Mouse (Mus musculus) heart, embryonic 11.5 days (tissue): ENCODE data around the gene Gpc6. TPM values are rescaled to one million over a fixed set of nuclear protein-coding genes. Genes with fewer than 3 reads are reported as not detected.

ENCODE experiments used
- ATAC-seq: fragments of 200-750 bp; cut with Nextera tagmentation; replicated peaks from 2 replicates; pipeline ENCODE4 v1.8.0; 2017; ENCODE audit warnings: moderate library complexity; ENCODE audit not compliant: insufficient number of reproducible peaks, low FRiP score, low TSS enrichment
- H3K27ac ChIP-seq: fragments of 300-500 bp; sonication (generic); 2 replicates; pipeline ENCODE4 v1.5.1; 2014; ENCODE audit warnings: mild to moderate bottlenecking, low read depth, low read length
- H3K27me3 ChIP-seq: fragments of 300-500 bp; sonication (generic); 2 replicates; pipeline ENCODE4 v1.6.1; 2014; ENCODE audit warnings: mild to moderate bottlenecking, low read length, mixed read lengths; ENCODE audit not compliant: control insufficient read depth, insufficient read depth
- H3K36me3 ChIP-seq: fragments of 300-500 bp; sonication (generic); 2 replicates; pipeline ENCODE4 v1.6.1; 2014; ENCODE audit warnings: mild to moderate bottlenecking, low read length, moderate library complexity, mixed read lengths; ENCODE audit not compliant: control insufficient read depth, insufficient read depth
- H3K4me1 ChIP-seq: fragments of 300-500 bp; sonication (generic); 2 replicates; pipeline ENCODE4 v1.6.1; 2014; ENCODE audit warnings: low read length; ENCODE audit not compliant: control insufficient read depth, insufficient read depth
- H3K4me2 ChIP-seq: fragments of 300-500 bp; sonication (generic); 2 replicates; pipeline ENCODE4 v1.6.1; 2014; ENCODE audit warnings: mild to moderate bottlenecking, moderate library complexity
- H3K4me3 ChIP-seq: fragments of 300-500 bp; sonication (generic); 2 replicates; pipeline ENCODE4 v1.5.1; 2014; ENCODE audit warnings: low read depth, low read length
- H3K9ac ChIP-seq: fragments of 300-500 bp; sonication (generic); 2 replicates; pipeline ENCODE4 v1.6.1; 2014; ENCODE audit warnings: mild to moderate bottlenecking, low read depth, low read length, moderate library complexity
- H3K9me3 ChIP-seq: fragments of 300-500 bp; sonication (generic); replicated peaks from 2 replicates; pipeline ENCODE4 v1.6.1; 2016; ENCODE audit warnings: low read length; ENCODE audit not compliant: control insufficient read depth
- WGBS: fragments of 180-500 bp; shearing (Covaris S2); extraction: QIAGEN DNeasy Blood & Tissue Kit; methylation state at CpG from one replicate; pipeline ENCODE4 v1.1.7; 2014; ENCODE audit not compliant: insufficient replicate concordance; 5-methylcytosine and 5-hydroxymethylcytosine counted together
- polyA plus RNA-seq: library from polyadenylated mRNA; unstranded; fragments of >200 nt; fragmentation: Nextera tagmentation; extraction: Ambion mirVana; gene quantifications from 2 replicates; pipeline ENCODE4 v1.2.1, GENCODE M21; 2014

Gene Gpc6
- polyA plus RNA-seq, 1 experiment from 2014 or later: 14.3 TPM

DNA sequence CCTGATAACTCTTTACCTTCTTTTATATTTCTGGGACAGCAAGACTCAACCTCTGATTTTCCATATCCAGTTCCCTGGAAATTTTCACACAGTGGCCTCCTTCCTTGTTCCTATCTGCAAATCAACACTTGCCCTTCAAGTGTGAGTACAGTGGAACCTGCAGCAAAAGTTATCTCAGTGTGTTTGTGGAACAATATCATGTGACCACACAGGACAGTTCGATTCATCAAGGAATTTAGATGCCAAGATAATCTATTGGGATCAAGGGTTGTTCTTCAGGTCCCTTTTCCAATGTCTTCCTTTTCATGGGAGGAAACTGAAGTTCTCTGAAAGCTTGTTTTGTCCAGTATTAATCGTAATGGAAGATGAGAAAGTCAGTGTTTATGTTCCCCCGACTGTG is 891.6 kb downstream of the Gpc6 start:
- 76% methylated on average over 3 of the region's 3 CpGs for WGBS
- Histone ChIP-seq H3K4me1 (no peaks in the 10 kb centered on the region), H3K4me3 (no peak overlapping the region), H3K27ac (no peak overlapping the region), H3K9me3 (0 out of 2 replicates have a peak, but pooled peaks cover 2% of the 10 kb centered on the region), H3K36me3 (no peaks in the 10 kb centered on the region), H3K4me2 (no peak overlapping the region), H3K27me3 (no peaks in the 10 kb centered on the region), H3K9ac (no peak overlapping the region)
- no peak for ATAC-seq

DNA sequence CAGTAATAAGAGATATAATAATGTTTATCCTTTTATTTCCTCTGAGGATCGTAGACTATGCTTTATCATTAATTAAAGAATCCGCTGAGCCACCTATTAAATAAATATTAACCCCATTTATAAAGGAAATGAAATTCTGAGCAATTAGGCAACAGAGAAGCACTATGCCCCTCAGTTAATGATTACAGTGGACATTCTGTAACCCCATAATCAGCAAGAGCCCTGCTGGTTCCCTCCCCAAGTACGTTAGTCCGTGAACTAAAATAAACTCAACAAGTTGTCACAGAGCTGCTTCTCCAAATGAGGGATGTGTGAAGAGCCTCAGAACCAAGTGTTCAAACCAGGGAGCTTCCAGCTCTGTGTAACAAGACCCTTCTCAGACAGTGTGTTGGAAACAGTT is 892.1 kb downstream of the Gpc6 start:
- 0 out of 2 replicates have a peak, but pooled peaks cover 2% of the 10 kb centered on the region for H3K9me3 ChIP-seq
- H3K4me3 ChIP-seq: no peak overlapping the region
- no peak overlapping the region for H3K27ac ChIP-seq
- no peak overlapping the region for H3K9ac ChIP-seq
- ATAC-seq: no peak
- H3K27me3 ChIP-seq: no peaks in the 10 kb centered on the region
- 60% methylated on average over 4 of the region's 4 CpGs for WGBS
- no peaks in the 10 kb centered on the region for H3K36me3 ChIP-seq
- H3K4me1 ChIP-seq: no peaks in the 10 kb centered on the region
- H3K4me2 ChIP-seq: no peak overlapping the region

DNA sequence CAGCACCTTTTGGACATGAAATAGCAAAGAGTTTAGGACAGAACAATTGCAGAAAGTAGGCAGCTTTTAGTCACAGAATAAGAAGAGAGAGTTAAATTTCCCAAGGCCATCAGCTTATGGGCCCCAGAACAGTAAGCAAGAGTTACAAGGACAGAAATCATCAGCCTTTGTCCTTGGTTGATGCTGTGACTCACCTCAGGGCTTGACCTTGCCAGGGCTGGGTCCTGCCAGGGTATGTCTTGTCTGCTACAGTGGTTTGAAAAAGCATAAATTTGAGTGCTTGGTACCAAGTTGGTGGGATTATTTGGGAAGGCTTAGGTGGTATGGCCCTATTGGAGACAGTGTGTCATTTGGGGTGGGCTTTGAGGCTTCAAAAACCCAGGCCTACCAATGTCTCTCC is 899.4 kb downstream of the Gpc6 start:
- Histone ChIP-seq H3K27me3 (no peaks in the 10 kb centered on the region), H3K27ac (no peak overlapping the region), H3K4me1 (no peaks in the 10 kb centered on the region), H3K9me3 (no peaks in the 10 kb centered on the region), H3K36me3 (no peaks in the 10 kb centered on the region), H3K4me2 (no peak overlapping the region), H3K9ac (no peak overlapping the region), H3K4me3 (no peak overlapping the region)
- ATAC-seq: no peak

DNA sequence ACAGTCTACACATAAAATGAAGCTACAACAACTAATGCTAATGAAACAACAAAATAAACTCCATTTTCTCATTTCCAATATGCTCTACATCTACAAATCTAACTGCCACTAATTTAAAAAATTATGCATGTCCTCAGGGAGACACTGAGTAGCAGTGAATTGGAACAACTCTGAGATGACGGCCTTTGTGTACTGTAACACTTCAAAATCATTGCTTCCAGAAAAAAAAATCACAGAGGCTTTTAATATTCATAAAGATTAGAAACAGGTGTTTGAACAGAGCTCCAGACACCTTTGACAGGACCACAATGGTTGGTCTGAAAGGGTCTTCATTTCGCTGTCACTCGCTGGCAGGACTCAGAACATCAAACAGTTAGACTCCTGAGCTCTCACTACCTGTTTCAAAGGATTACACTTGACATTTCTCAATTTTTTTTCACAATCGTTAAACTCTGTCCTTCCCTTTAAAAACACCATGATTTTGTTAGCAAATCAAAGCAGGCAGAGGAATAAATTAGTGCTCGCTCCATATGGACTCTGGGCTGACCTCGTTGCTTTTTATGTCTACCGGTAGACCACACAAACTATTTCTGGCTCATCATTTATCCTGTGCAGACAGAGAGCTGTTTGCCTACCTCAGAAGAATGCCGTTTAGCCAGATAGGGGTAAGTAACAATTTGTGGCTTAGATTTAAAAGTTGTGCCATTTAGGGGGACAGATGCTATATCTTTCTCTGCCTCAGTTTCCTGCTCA is 901.4 kb downstream of the Gpc6 start:
- H3K36me3 ChIP-seq: no peaks in the 10 kb centered on the region
- no peak overlapping the region for H3K4me2 ChIP-seq
- H3K9me3 ChIP-seq: no peaks in the 10 kb centered on the region
- H3K4me1 ChIP-seq: no peaks in the 10 kb centered on the region
- no peak overlapping the region for H3K9ac ChIP-seq
- WGBS: 68% methylated on average over 8 of the region's 8 CpGs
- ATAC-seq: no peak
- no peak overlapping the region for H3K4me3 ChIP-seq
- H3K27me3 ChIP-seq: no peaks in the 10 kb centered on the region
- H3K27ac ChIP-seq: no peak overlapping the region

DNA sequence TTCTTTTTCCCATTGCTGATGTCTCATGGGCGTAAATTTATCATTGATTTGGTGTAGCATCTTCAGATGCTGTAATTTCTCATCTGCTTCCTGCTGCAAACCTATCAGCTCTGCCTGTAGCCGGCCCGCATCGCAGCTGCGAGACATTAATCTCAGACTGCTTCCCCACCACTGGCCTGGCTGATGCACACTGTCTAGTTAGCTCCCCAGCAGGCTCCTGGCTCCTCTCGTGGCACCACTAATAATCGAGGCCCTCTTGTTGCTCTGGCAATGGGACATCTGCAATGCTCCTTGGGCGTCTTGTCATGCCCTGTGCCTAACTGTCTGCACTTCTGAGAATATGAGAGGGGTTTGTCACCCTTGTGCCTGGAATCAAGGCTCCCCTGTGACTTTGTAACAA is 906.2 kb downstream of the Gpc6 start:
- Histone ChIP-seq H3K4me3 (no peak overlapping the region), H3K4me1 (no peaks in the 10 kb centered on the region), H3K4me2 (no peak overlapping the region), H3K36me3 (no peaks in the 10 kb centered on the region), H3K27me3 (no peaks in the 10 kb centered on the region), H3K27ac (no peak overlapping the region), H3K9ac (no peak overlapping the region), H3K9me3 (no peaks in the 10 kb centered on the region)
- WGBS: 88% methylated on average over 8 of the region's 8 CpGs
- ATAC-seq: no peak

DNA sequence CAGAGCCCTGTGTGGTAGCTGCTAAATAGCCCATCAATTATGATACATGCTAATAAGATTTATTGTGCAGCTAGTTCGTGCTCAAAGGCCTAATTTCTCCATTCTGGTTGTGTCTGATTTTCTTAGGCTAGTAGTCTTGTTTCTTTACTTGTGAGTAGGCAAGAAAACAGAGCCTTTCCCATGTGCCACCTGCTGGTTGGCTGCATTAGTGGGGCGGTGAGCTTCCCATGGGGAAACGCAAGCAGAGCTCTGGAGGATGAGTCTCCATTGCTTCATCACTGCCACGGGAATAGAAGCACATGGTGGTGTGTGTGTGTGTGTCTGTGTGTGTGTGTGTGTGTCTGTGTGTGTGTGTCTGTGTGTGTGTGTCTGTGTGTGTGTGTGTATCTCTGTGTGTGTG is 906.6 kb downstream of the Gpc6 start:
- Histone ChIP-seq H3K4me1 (no peaks in the 10 kb centered on the region), H3K36me3 (no peaks in the 10 kb centered on the region), H3K4me3 (no peak overlapping the region), H3K27me3 (no peaks in the 10 kb centered on the region), H3K9me3 (no peaks in the 10 kb centered on the region), H3K27ac (no peak overlapping the region), H3K4me2 (no peak overlapping the region), H3K9ac (no peak overlapping the region)
- no peak for ATAC-seq
- WGBS: 64% methylated on average over 4 of the region's 4 CpGs

DNA sequence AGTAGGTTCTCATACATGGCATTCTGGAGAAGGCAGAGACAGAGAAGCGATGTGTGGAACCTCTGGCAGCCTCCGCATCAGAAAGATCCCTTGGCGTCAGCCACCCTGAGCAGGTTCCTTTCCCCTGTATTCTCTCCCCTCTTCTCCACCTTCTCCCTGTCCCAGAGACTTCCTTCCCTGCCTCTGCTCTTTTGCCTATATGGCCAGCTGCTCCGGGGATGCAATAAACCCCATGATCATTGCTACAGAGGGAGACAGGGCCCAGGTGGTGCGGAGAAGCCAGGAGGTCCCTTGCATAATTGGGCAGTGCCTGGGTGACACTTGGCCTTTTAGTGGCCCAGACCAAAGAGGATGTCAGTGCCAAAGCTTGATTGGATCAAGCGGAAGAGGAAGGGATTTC is 910.4 kb downstream of the Gpc6 start:
- 84% methylated on average over 6 of the region's 6 CpGs for WGBS
- H3K4me2 ChIP-seq: no peak overlapping the region
- H3K27ac ChIP-seq: no peak overlapping the region
- H3K27me3 ChIP-seq: no peaks in the 10 kb centered on the region
- H3K9ac ChIP-seq: no peak overlapping the region
- no peaks in the 10 kb centered on the region for H3K4me1 ChIP-seq
- no peaks in the 10 kb centered on the region for H3K36me3 ChIP-seq
- no peak for ATAC-seq
- no peaks in the 10 kb centered on the region for H3K9me3 ChIP-seq
- H3K4me3 ChIP-seq: no peak overlapping the region

DNA sequence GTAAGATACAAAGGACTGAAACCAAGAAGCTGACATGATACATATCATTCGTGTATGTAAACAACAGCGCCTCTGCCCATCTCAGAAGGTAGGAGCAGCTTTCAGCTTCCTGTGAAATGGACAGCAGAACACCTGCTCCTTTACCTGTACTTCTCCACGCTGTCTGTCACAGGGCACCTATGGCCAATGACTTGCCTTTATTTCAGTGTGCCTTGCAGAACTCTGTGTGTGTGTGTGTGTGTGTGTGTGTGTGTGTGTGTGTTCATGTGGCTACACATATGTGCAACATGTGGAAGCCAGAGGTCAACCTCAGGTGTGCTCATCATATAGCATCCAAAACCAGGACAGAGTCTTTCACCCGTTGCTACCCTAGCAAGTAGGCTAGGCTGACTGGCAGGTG is 911.9 kb downstream of the Gpc6 start:
- no peak for ATAC-seq
- Histone ChIP-seq H3K27ac (no peak overlapping the region), H3K4me2 (no peak overlapping the region), H3K27me3 (no peaks in the 10 kb centered on the region), H3K36me3 (no peaks in the 10 kb centered on the region), H3K4me3 (no peak overlapping the region), H3K4me1 (no peaks in the 10 kb centered on the region), H3K9ac (no peak overlapping the region), H3K9me3 (no peaks in the 10 kb centered on the region)
- WGBS: 86% methylated on average over 4 of the region's 4 CpGs

DNA sequence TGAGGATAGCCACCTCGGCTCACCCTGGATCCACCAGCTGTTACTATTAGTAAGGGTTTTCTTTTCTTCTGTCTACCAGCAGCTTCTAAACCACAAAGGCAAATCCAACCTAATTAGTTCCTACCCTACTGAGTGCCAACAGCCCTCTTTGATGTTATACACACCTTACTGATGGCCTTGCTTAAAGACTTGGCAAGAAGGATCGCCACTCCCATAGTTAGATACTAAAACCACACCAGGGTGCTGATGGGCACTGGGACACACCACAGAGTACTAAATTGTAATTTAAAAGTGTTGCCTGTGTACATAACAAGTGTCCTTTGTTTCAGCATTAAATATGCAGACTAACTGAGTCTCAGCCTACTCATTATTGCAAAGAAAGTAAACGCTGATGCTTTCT is 912.6 kb downstream of the Gpc6 start:
- ATAC-seq: no peak
- WGBS: 60% methylated on average over 3 of the region's 3 CpGs

More for the DNA sequence above, 912.6 kb downstream of the Gpc6 start:
- Histone ChIP-seq H3K27me3 (no peaks in the 10 kb centered on the region), H3K4me1 (no peaks in the 10 kb centered on the region), H3K9ac (no peak overlapping the region), H3K27ac (no peak overlapping the region), H3K9me3 (no peaks in the 10 kb centered on the region), H3K36me3 (no peaks in the 10 kb centered on the region), H3K4me3 (no peak overlapping the region), H3K4me2 (no peak overlapping the region)
